Mouse (Mus musculus) macrophage (primary cell): ENCODE measurements around the gene Micu1. TPM values are rescaled to one million over a fixed set of nuclear protein-coding genes. Genes with fewer than 3 reads are reported as not detected.
A peak's percentile ranks its signal among the peaks of the same experiment; 100 is the strongest.

Experiments
- H3K27ac ChIP-seq: fragments of 350-480 bp; formaldehyde crosslinking; 2 replicates; pipeline ENCODE4 v1.9.0; 2021
- H3K36me3 ChIP-seq: fragments of 350-480 bp; formaldehyde crosslinking; 2 replicates; pipeline ENCODE4 v1.9.0; 2021; ENCODE audit errors: inconsistent target
- H3K4me3 ChIP-seq: fragments of 350-480 bp; formaldehyde crosslinking; 2 replicates; pipeline ENCODE4 v1.9.0; 2021; ENCODE audit errors: inconsistent target
- H3K79me2 ChIP-seq: fragments of 350-480 bp; formaldehyde crosslinking; 2 replicates; pipeline ENCODE4 v1.9.0; 2021; ENCODE audit errors: inconsistent target
- WGBS: methylation state at CpG from one replicate; pipeline ENCODE4 v1.1.7; 2026; ENCODE audit warnings: inconsistent platforms; ENCODE audit not compliant: missing documents; 5-methylcytosine and 5-hydroxymethylcytosine counted together
- polyA plus RNA-seq: library from polyadenylated mRNA; stranded (reverse); fragments of 250-400 nt; gene quantifications from 3 replicates; pipeline ENCODE4 v1.2.4, GENCODE M21; 2018; ENCODE audit warnings: inconsistent platforms

Micu1 gene
- polyA plus RNA-seq, 1 experiment from 2014 or later: 52.7 TPM

DNA sequence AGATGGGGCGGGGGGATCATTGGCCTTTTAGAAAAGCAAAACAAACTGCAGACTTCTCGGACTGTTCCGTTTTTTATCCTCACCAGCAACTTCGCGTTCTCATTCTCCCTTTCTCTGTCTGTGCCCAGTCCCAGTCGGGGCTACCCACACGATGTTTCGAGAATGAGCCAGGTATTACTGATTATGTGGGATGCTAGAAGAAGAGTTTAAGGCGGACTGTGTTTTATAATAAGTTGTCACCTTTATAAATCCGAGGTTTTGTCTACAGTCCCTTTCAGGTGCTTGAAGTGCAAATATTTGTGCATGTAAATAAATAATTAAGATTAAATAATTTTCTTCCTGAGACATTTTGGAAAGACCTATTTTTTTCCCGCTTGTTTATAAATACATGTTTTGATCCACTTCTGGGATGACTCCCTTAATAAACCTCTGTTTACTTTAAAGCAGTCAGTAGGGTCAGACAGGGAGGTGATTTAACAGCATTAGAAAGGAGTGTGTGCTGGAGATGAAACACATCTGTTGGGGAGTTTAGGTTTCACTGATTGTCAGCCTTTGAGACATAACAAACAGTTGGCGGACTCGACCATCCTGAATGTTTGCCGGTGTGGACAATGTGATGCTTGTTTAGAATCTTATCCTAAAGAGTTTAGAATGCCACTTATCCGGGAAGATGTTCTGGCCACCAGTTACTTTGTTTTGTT is 933 bp downstream of the Micu1 start:
- no peaks in the 10 kb centered on the region for H3K36me3 ChIP-seq
- WGBS: 20% methylated on average over 15 of the region's 15 CpGs
- H3K4me3 ChIP-seq: peak overlapping the region; percentile 99
- H3K27ac ChIP-seq: peak overlapping the region; percentile 55
- peaks cover 53% of the 10 kb centered on the region for H3K79me2 ChIP-seq

DNA sequence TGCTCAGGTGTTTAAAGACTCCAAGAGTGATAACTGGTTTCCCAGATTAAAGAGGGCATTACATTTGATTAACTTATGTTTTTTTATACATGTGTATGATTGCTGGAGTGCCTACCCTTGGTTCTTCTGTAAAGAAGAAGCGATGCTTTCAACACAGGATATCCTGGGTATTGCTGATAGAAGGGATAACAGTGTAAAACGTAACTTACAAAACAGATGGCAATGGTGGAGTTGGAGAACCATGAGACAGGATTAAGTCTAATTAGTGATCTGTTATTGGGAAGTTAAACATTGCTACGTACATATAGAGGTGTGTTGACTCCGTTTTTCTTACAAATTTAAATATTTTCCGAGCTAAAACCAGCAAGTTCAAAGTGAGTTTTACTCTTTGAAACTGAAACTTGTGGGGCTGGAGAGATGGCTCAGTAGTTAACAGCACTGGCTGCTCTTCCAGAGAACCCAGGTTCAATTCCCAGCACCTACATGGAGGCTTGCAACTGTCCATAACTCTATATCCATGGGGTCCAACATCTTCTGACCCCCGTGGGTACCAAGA is 4.8 kb downstream of the Micu1 start:
- 67% methylated on average over 6 of the region's 6 CpGs for WGBS
- Histone ChIP-seq H3K27ac (no peak overlapping the region), H3K79me2 (peaks cover 89% of the 10 kb centered on the region), H3K36me3 (no peaks in the 10 kb centered on the region), H3K4me3 (no peak overlapping the region)

DNA sequence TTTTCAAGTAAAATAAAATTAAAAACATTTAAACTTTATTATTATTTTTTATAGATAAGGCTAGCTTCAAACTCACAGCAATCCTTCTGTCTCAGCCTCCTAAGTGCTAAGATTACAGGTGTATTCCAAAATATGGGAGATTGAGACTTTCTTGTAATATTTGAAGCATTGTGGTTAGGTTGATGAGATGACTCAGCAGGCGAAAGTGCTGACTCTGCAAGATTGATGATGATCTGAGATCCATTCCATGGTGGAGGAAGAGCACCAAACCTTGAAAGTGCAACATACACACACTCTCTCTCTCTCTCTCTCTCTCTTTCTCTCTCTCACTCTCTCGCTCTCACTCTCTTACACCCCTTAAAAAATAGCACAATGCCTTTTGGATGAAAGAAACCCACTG is 5.3 kb downstream of the Micu1 start:
- H3K4me3 ChIP-seq: no peak overlapping the region
- 50% methylated on average over 2 of the region's 2 CpGs for WGBS
- no peak overlapping the region for H3K27ac ChIP-seq
- H3K36me3 ChIP-seq: no peaks in the 10 kb centered on the region
- peaks cover 94% of the 10 kb centered on the region for H3K79me2 ChIP-seq

DNA sequence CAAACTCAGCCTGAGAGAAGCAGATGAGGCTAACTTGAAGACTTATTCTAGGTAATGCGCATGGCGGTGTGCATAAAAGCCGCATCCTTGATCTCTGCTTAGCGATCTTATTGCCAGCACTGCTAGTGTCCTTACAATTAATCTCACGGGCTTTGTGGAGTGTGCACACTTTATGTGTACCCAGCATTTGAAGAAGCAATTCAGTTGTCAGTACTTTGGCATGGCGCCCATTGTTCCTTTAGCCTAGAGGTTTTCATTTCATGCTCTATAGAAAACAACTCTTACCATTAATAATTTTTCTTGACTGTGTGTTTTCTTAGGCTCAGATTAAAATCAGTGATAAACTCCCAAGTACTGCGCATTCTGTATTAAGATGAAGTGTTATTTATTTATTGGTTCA is 7.0 kb downstream of the Micu1 start:
- WGBS: 97% methylated on average over 7 of the region's 7 CpGs
- Histone ChIP-seq H3K36me3 (no peaks in the 10 kb centered on the region), H3K4me3 (no peak overlapping the region), H3K79me2 (peaks cover 94% of the 10 kb centered on the region), H3K27ac (no peak overlapping the region)

DNA sequence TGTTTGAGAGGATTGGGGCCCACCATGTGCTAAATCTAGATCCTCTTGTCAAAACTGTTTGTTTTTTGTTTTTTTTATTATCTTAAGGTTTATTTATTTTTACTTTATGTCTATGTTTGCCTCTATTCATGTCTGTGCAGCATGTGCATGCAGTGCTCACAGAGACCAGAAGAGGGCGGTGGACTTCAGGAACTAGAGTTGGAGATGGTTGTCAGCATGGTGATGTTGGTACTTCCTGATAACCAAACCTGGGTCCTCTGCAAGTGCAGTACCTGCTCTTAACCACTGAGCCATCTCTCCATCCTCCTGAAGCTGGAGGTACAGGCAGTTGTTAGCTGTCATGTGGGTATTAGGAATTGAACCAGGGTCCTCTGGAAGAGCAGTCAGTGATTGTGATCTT is 8.0 kb downstream of the Micu1 start:
- H3K27ac ChIP-seq: no peak overlapping the region
- H3K4me3 ChIP-seq: no peak overlapping the region
- H3K79me2 ChIP-seq: peaks cover 94% of the 10 kb centered on the region
- H3K36me3 ChIP-seq: no peaks in the 10 kb centered on the region
- 100% methylated on average over 1 of the region's 1 CpGs for WGBS

DNA sequence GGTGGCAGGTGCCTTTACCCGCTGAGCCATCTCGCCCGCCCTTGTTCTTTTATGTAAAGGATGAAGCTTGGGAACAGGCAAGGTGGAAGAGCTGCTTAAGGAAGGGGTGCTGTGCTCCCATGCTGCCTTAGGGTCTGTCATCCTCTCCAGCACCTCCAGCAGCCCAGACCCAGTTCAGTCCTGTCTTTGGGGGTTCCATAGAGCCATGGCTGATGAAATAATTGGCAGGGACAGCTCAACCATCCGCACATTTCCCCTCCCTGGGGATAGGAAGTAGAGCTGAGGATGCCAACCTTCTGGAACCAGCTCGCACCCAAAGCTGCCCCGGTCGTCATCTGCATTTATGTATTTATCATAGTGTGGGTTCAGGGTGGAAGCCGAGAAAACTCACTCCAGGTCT is 9.8 kb downstream of the Micu1 start:
- WGBS: 98% methylated on average over 7 of the region's 8 CpGs
- H3K79me2 ChIP-seq: peaks cover 88% of the 10 kb centered on the region
- no peak overlapping the region for H3K4me3 ChIP-seq
- H3K27ac ChIP-seq: no peak overlapping the region
- H3K36me3 ChIP-seq: no peaks in the 10 kb centered on the region

DNA sequence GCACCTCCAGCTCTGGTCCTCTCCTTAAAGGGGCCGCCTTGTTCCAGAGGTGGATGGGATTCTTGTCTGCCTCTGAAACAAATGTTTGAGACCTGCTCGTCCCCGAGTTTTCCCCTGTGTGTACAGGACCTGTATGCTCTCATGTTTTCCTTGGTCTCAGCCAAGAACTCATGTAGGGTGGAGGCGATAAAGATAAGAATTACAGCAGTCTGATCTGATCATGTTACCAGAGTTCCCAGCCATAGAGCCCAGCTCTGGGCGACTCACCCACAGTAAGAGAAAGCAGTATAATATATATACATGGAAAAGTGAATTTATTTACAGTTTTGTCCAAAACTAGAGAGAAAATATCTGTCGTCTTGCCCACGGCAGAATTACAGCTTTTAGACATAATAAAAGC is 17.7 kb downstream of the Micu1 start:
- Histone ChIP-seq H3K4me3 (no peak overlapping the region), H3K79me2 (peaks cover 61% of the 10 kb centered on the region; the same call in 1 of the 2 replicates), H3K27ac (no peak overlapping the region), H3K36me3 (no peaks in the 10 kb centered on the region; the same call in 1 of the 2 replicates)
- WGBS: 85% methylated on average over 7 of the region's 7 CpGs

DNA sequence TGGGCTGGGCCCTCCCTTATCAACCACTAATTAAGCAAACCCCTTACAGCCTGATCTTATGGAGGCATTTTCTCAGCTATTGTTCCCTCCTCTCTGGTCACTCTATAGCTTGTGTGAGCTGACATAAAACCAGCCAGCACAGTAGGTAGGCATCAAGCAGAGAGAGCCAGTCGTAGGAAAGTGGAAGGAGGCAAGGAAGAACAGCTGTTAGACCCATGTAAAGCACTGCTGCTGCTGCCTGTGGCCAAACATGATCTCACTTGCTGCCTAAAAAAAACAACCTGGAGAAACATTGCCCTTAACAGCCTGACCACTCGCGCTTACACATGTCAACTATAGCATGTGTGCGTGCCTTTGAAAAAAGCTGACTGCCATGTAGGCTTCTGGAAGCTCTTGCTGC is 19.3 kb downstream of the Micu1 start:
- 96% methylated on average over 4 of the region's 4 CpGs for WGBS
- H3K36me3 ChIP-seq: no peaks in the 10 kb centered on the region; the same call in 1 of the 2 replicates
- no peak overlapping the region for H3K4me3 ChIP-seq
- no peak overlapping the region for H3K27ac ChIP-seq
- peaks cover 66% of the 10 kb centered on the region; the same call in 1 of the 2 replicates for H3K79me2 ChIP-seq

DNA sequence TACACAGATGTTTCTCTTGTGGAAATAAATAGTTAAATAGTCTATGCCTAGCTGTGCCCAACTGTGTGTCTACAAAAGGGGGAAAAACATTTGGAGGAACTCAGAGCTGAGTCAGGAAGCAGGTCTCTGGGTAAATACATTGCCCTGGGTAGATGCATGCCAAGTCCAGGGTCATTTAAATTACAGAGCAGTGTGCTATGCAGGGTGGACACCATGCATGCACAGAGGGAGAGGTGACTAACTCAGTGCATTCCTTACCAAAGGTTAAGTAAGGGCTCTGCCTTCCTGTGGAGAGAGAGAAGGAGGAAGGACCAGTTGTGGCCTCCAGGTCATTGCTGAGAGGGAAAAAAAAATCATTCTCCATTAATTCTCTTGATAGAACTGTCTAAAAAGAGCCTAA is 22.4 kb downstream of the Micu1 start:
- Histone ChIP-seq H3K4me3 (no peak overlapping the region), H3K36me3 (peaks cover 7% of the 10 kb centered on the region; the same call in 1 of the 2 replicates), H3K79me2 (peaks cover 37% of the 10 kb centered on the region; the same call in 1 of the 2 replicates), H3K27ac (no peak overlapping the region)

DNA sequence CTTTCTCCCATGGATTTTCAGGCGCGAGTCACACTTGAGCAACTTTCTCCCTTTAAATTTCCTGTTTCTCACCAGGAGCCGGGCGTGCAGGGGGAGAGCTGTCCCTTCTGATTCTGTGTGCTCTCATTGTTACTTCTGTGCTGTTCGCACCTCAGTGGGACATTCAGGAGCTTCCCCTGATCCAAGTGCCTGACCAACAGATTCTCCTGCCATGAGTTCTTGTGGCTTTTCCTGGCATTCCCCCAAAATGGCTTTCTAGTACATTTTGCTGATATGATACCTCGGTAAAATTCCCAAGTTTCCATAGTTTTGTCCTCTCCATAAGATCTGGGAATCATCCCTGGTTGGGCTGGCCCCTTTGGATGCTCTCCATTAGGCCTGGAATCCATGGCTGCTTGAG is 25.0 kb downstream of the Micu1 start:
- peaks cover 18% of the 10 kb centered on the region; the same call in 1 of the 2 replicates for H3K79me2 ChIP-seq
- no peak overlapping the region for H3K4me3 ChIP-seq
- H3K27ac ChIP-seq: no peak overlapping the region
- H3K36me3 ChIP-seq: 0 out of 2 replicates have a peak, but pooled peaks cover 7% of the 10 kb centered on the region
- WGBS: 92% methylated on average over 6 of the region's 6 CpGs

DNA sequence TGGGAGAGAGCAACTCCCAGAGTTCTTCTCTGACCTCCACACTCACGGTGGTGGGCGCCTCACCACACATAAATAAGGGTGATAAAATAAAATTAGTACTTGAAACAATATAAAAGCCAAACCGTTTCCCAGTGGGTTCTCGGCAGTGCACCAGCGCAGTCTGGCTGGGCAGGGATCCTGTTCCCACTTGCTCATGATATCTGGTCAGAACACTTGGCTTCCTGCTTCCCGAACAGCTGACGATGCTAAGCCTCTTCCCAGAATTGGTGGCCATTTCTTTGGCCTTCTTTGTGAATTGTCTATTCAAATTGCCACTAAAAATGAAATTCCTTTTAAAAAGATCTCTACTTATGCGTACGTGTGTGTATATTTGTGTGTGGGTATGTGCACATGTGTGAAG is 27.0 kb downstream of the Micu1 start:
- Histone ChIP-seq H3K4me3 (no peak overlapping the region), H3K36me3 (peaks cover 19% of the 10 kb centered on the region; the same call in 1 of the 2 replicates), H3K79me2 (peaks cover 18% of the 10 kb centered on the region; the same call in 1 of the 2 replicates), H3K27ac (no peak overlapping the region)
- 96% methylated on average over 9 of the region's 9 CpGs for WGBS

DNA sequence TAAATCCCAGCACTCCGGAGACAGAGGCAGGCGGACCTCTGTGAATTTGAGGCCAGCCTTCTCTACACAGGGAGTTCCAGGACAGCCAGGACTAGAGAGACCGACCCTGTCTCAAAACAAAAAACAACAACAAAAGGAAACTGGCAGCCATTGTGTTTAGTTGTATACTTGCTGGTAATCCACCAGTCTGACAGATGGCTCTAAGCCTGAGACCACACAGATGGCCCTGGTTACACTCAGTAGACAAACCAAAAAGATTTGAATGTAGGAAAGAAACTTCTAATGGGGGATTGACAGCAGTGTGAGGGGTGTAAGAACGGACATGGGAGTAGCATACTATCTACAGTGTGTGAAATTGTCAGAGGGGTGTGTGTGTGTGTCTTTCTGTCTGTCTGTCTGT is 27.6 kb downstream of the Micu1 start:
- H3K36me3 ChIP-seq: peaks cover 19% of the 10 kb centered on the region; the same call in 1 of the 2 replicates
- no peak overlapping the region for H3K27ac ChIP-seq
- 94% methylated on average over 4 of the region's 4 CpGs for WGBS
- H3K4me3 ChIP-seq: no peak overlapping the region
- peaks cover 18% of the 10 kb centered on the region; the same call in 1 of the 2 replicates for H3K79me2 ChIP-seq

DNA sequence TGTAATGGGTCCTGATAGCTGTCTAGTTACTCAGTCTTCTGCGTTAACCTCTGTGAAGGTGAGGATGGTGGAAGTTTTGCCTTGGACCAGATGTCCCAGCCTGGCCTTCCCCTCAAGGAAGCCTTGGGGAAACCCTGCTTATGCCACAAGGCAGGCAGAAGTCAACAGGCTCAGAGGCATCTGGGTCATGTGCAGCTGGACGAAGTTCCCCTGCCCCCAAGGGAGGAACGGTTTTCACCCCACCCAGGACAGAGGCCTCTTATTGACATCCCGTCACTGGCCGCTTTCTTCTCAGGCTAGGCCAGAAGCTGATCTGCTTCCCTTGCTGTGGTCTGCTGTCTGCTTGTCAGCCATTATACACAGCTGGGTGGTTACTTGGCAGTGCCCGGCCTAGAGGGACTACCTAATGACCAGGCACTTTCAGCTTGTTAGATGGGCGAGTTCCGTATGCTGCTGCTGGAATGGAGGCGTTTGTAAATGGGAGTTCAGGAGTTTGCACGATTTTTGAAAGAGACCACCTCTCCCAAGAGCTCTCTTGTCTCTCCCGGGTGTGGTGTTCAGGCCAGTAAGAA is 33.8 kb downstream of the Micu1 start:
- H3K79me2 ChIP-seq: no peaks in the 10 kb centered on the region

DNA sequence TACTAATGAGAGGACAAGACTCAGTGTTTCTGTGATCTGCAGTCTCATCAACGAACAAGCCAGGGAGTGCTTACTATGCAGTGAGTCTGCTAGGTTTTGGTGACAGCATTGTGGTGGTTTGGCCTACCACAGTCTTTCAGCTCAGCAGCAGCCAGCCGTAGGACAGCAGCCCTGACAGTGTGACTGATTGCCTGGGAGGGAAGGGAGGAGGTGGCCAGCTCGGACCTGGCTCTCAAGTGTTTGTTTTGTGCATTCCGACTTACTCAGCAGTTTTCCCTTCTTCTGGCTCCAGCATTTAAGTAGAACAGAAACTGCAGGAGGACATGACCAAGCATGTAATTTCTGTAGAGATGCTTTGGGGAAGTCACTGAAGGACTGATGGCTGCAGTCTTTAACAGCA is 39.2 kb downstream of the Micu1 start:
- H3K27ac ChIP-seq: peak overlapping the region; percentile 28
- 79% methylated on average over 4 of the region's 4 CpGs for WGBS
- no peak overlapping the region for H3K4me3 ChIP-seq
- peaks cover 9% of the 10 kb centered on the region; the same call in 1 of the 2 replicates for H3K36me3 ChIP-seq
- H3K79me2 ChIP-seq: no peaks in the 10 kb centered on the region

More for the DNA sequence above, 33.8 kb downstream of the Micu1 start:
- 100% methylated on average over 11 of the region's 11 CpGs for WGBS
- Histone ChIP-seq H3K27ac (no peak overlapping the region), H3K36me3 (peaks cover 16% of the 10 kb centered on the region; the same call in 1 of the 2 replicates), H3K4me3 (no peak overlapping the region)

DNA sequence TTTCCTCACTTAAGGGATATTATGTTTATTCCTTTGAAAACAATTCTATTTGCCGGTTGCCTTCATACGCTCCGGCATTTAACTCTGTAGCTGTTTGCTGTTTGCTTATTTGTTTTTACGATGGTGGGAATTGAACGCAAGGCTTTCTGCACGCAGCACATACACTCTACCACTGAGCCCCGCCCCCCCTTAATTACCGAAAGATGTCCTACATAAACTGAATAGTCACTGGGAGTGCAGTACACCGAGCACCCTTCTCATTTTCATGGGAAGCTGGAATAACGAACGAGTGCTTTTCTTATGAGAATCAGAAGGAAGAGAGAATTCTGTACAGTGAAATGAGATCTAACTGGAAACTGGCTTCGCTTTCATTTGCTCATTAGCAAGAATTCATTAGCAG is 41.1 kb downstream of the Micu1 start:
- 98% methylated on average over 12 of the region's 12 CpGs for WGBS
- Histone ChIP-seq H3K36me3 (peaks cover 9% of the 10 kb centered on the region; the same call in 1 of the 2 replicates), H3K27ac (no peak overlapping the region), H3K79me2 (no peaks in the 10 kb centered on the region), H3K4me3 (no peak overlapping the region)
